17 mouse cellular contexts compared by ENCODE assay signal in the genomic region with DNA sequence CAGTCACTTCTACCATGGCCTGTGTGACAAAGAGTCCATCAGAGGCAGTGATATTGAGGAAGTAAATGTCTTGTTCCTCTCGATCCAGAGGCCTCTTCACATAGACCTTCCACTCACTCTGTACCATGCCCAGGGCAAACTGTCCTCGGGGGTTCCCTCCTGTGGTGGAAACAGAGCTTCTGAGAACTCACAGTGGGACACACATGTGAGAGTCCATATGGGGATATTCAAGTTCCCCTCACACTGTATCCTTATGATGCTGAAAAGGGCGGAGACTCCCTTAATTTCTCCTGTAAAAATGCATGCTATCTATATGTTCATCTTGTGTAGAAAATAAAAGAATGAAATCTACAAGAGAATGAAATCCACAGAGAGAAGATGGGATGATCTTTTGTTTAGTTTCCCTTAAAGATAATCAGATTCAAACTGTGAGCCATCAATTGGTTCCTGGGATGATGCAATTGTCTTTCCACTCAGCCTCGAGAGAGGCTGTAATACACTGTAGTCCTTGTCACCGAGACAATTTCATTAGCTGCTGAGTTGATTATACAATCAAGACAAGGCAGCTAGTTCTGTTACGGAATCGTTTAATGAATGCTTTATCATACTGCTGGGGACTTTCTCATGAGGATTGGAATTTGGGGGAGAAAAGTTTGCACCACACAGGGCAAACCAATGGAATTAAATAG.
DNase-seq lines count a peak whose midpoint lies in the region; ATAC-seq lines count a peak whose summit lies in the region.
"Had no signal": no experiment of that assay in that cellular context is flagged by ENCODE, and none has a peak within 500 bp of the region (broad histone marks: within the 10 kb centered on the region; RNA-seq: fewer than 3 reads in every experiment).

No protein-coding gene starts in this region.

- 57% methylated on average over 7 of the region's 7 CpGs for WGBS in hindbrain, embryonic 13.5 days
- WGBS in hindbrain, embryonic 11.5 days, result 73% methylated on average over 7 of the region's 7 CpGs
- WGBS in neural tube, embryonic 13.5 days, result 54% methylated on average over 7 of the region's 7 CpGs
- WGBS in neural tube, embryonic 15.5 days, result 46% methylated on average over 7 of the region's 7 CpGs
- 46% methylated on average over 7 of the region's 7 CpGs for WGBS in hindbrain, embryonic 14.5 days

- no peak for DNase-seq in hindbrain, embryonic 11.5 days (ENCODE audit: low spot score)
- no peak for DNase-seq in hindbrain, embryonic 14.5 days (ENCODE audit: low spot score)
- no peak for DNase-seq in frontal cortex, adult 2 months (ENCODE audit: extremely low spot score in 1 of 2, low spot score in 1 of 2)
- DNase-seq in right cerebral cortex, postnatal 14 days, result no peak
- DNase-seq: adrenal gland, postnatal 25 days; cerebellum, adult 2 months; cerebellum, postnatal 10 days; gastrocnemius, postnatal 10 days; heart, adult 2 months had no signal

- peak overlapping the region; percentile 69; the same call in 1 of the 2 replicates for H3K27ac ChIP-seq in hindbrain, embryonic 13.5 days
- no peak overlapping the region for H3K27ac ChIP-seq in hindbrain, embryonic 11.5 days (ENCODE audit: low read depth, low read length)
- H3K27ac ChIP-seq in neural tube, embryonic 13.5 days (replicated peaks), result peak overlapping the region; percentile 57; the same call in 1 of the 2 replicates
- H3K27ac ChIP-seq in neural tube, embryonic 15.5 days (replicated peaks), result no peak overlapping the region
- peak overlapping the region; percentile 50 for H3K27ac ChIP-seq in hindbrain, embryonic 14.5 days
- H3K27ac ChIP-seq: embryonic facial prominence, embryonic 10.5 days; forebrain, embryonic 13.5 days; heart, adult 2 months; intestine, embryonic 15.5 days had no signal

- no peaks in the 10 kb centered on the region for H3K27me3 ChIP-seq in hindbrain, embryonic 13.5 days
- no peaks in the 10 kb centered on the region for H3K27me3 ChIP-seq in hindbrain, embryonic 11.5 days (ENCODE audit: control insufficient read depth, insufficient read depth, low read length)
- no peaks in the 10 kb centered on the region for H3K27me3 ChIP-seq in neural tube, embryonic 13.5 days
- H3K27me3 ChIP-seq in neural tube, embryonic 15.5 days (replicated peaks), result no peaks in the 10 kb centered on the region
- no peaks in the 10 kb centered on the region for H3K27me3 ChIP-seq in hindbrain, embryonic 14.5 days (ENCODE audit: control insufficient read depth, insufficient read depth, low read length)
- H3K27me3 ChIP-seq: CH12.LX; forebrain, embryonic 13.5 days; heart, embryonic 12.5 days; intestine, embryonic 15.5 days had no signal

- peaks cover 22% of the 10 kb centered on the region for H3K36me3 ChIP-seq in hindbrain, embryonic 13.5 days
- no peaks in the 10 kb centered on the region for H3K36me3 ChIP-seq in hindbrain, embryonic 11.5 days (ENCODE audit: control insufficient read depth, insufficient read depth, low read length)
- peaks cover 23% of the 10 kb centered on the region for H3K36me3 ChIP-seq in neural tube, embryonic 13.5 days
- peaks cover 14% of the 10 kb centered on the region for H3K36me3 ChIP-seq in neural tube, embryonic 15.5 days
- H3K36me3 ChIP-seq in hindbrain, embryonic 14.5 days (replicated peaks; ENCODE audit: control insufficient read depth, insufficient read depth), result peaks cover 13% of the 10 kb centered on the region
- H3K36me3 ChIP-seq: heart, embryonic 12.5 days; intestine, embryonic 15.5 days had no signal

- peak; percentile 63 for ATAC-seq in hindbrain, embryonic 13.5 days (ENCODE audit: low FRiP score)
- no peak for ATAC-seq in hindbrain, embryonic 11.5 days (ENCODE audit: low FRiP score)
- ATAC-seq in neural tube, embryonic 13.5 days (ENCODE audit: low read depth), result 0 out of 2 replicates have a peak, but pooled peaks have one; percentile 25
- no peak for ATAC-seq in neural tube, embryonic 15.5 days (ENCODE audit: low FRiP score)
- peak; percentile 67; the same call in 1 of the 2 replicates for ATAC-seq in hindbrain, embryonic 14.5 days (ENCODE audit: low FRiP score)
- ATAC-seq: forebrain, embryonic 13.5 days; intestine, embryonic 15.5 days had no signal

- H3K9me3 ChIP-seq in hindbrain, embryonic 13.5 days, result no peaks in the 10 kb centered on the region
- H3K9me3 ChIP-seq in hindbrain, embryonic 11.5 days (ENCODE audit: control insufficient read depth, low read length), result no peaks in the 10 kb centered on the region
- no peaks in the 10 kb centered on the region for H3K9me3 ChIP-seq in neural tube, embryonic 13.5 days
- no peaks in the 10 kb centered on the region for H3K9me3 ChIP-seq in neural tube, embryonic 15.5 days (replicated peaks)
- no peaks in the 10 kb centered on the region for H3K9me3 ChIP-seq in hindbrain, embryonic 14.5 days (ENCODE audit: control insufficient read depth, low read length)
- H3K9me3 ChIP-seq: embryonic facial prominence, embryonic 10.5 days; forebrain, embryonic 13.5 days; heart, embryonic 12.5 days; intestine, embryonic 15.5 days had no signal

- no peak overlapping the region for H3K9ac ChIP-seq in hindbrain, embryonic 13.5 days
- no peak overlapping the region for H3K9ac ChIP-seq in hindbrain, embryonic 11.5 days (ENCODE audit: low read depth, low read length)
- no peak overlapping the region for H3K9ac ChIP-seq in neural tube, embryonic 13.5 days
- no peak overlapping the region for H3K9ac ChIP-seq in neural tube, embryonic 15.5 days (replicated peaks)
- no peak overlapping the region for H3K9ac ChIP-seq in hindbrain, embryonic 14.5 days
- H3K9ac ChIP-seq: forebrain, embryonic 13.5 days; heart, embryonic 12.5 days; intestine, embryonic 15.5 days had no signal

- H3K4me3 ChIP-seq in hindbrain, embryonic 13.5 days, result no peak overlapping the region
- no peak overlapping the region for H3K4me3 ChIP-seq in hindbrain, embryonic 11.5 days (ENCODE audit: low read depth, low read length)
- H3K4me3 ChIP-seq in neural tube, embryonic 13.5 days, result no peak overlapping the region
- H3K4me3 ChIP-seq in neural tube, embryonic 15.5 days (replicated peaks), result no peak overlapping the region
- H3K4me3 ChIP-seq in hindbrain, embryonic 14.5 days (replicated peaks; ENCODE audit: low read length), result no peak overlapping the region
- H3K4me3 ChIP-seq: embryonic facial prominence, embryonic 10.5 days; forebrain, embryonic 13.5 days; heart, adult 2 months; heart, embryonic 12.5 days; intestine, embryonic 15.5 days had no signal

- peaks cover 20% of the 10 kb centered on the region for H3K4me1 ChIP-seq in hindbrain, embryonic 13.5 days (replicated peaks)
- no peaks in the 10 kb centered on the region for H3K4me1 ChIP-seq in hindbrain, embryonic 11.5 days (replicated peaks; ENCODE audit: control insufficient read depth, insufficient read depth, low read length)
- H3K4me1 ChIP-seq in neural tube, embryonic 13.5 days (replicated peaks), result peaks cover 24% of the 10 kb centered on the region
- peaks cover 6% of the 10 kb centered on the region; the same call in 1 of the 2 replicates for H3K4me1 ChIP-seq in neural tube, embryonic 15.5 days
- peaks cover 18% of the 10 kb centered on the region for H3K4me1 ChIP-seq in hindbrain, embryonic 14.5 days (replicated peaks; ENCODE audit: control insufficient read depth, insufficient read depth, low read length)
- H3K4me1 ChIP-seq: embryonic facial prominence, embryonic 10.5 days; heart, embryonic 12.5 days; intestine, embryonic 15.5 days had no signal

- H3K4me2 ChIP-seq in hindbrain, embryonic 13.5 days, result no peak overlapping the region
- H3K4me2 ChIP-seq in hindbrain, embryonic 11.5 days (replicated peaks; ENCODE audit: low read depth, low read length), result no peak overlapping the region
- no peak overlapping the region for H3K4me2 ChIP-seq in neural tube, embryonic 13.5 days
- H3K4me2 ChIP-seq in neural tube, embryonic 15.5 days, result no peak overlapping the region
- H3K4me2 ChIP-seq in hindbrain, embryonic 14.5 days (replicated peaks), result no peak overlapping the region
- H3K4me2 ChIP-seq: forebrain, embryonic 13.5 days; heart, embryonic 12.5 days; intestine, embryonic 15.5 days had no signal

Comparison
In these comparisons a context has a peak if more than half of its experiments do, and no peak if none do; other contexts are left out.
1. ATAC-seq: peak in hindbrain, embryonic 13.5 days (single experiment), neural tube, embryonic 13.5 days (single experiment) and hindbrain, embryonic 14.5 days (single experiment); none in hindbrain, embryonic 11.5 days (single experiment) and neural tube, embryonic 15.5 days (single experiment).
2. H3K27ac ChIP-seq: peak in hindbrain, embryonic 13.5 days (single experiment), neural tube, embryonic 13.5 days (single experiment) and hindbrain, embryonic 14.5 days (single experiment); none in hindbrain, embryonic 11.5 days (single experiment) and neural tube, embryonic 15.5 days (single experiment).